Mouse (Mus musculus) forebrain, postnatal 0 days (tissue): Measurements from ENCODE around the gene Atoh7. TPM values are rescaled to one million over a fixed set of nuclear protein-coding genes. Genes with fewer than 3 reads are reported as not detected.

Experiments used
- ATAC-seq: fragments of 200-750 bp; cut with Nextera tagmentation; 2 replicates; pipeline ENCODE4 v1.8.0; 2017; ENCODE audit warnings: mild to moderate bottlenecking, moderate library complexity
- DNase-seq: peaks from one replicate; pipeline ENCODE4 v3.0.0-alpha.2; 2015
- H3K27ac ChIP-seq: fragments of 300-500 bp; sonication (generic); 2 replicates; pipeline ENCODE4 v1.5.1; 2014; ENCODE audit warnings: low read depth, mild to moderate bottlenecking, antibody characterized with exemption, low read length, moderate library complexity, mixed read lengths
- H3K27me3 ChIP-seq: fragments of 300-500 bp; sonication (generic); 2 replicates; pipeline ENCODE4 v1.6.1; 2014; ENCODE audit warnings: mild to moderate bottlenecking, low read length, mixed read lengths; ENCODE audit not compliant: insufficient read depth
- H3K36me3 ChIP-seq: fragments of 300-500 bp; sonication (generic); 2 replicates; pipeline ENCODE4 v1.6.1; 2014; ENCODE audit warnings: mild to moderate bottlenecking, moderate library complexity; ENCODE audit not compliant: insufficient read depth
- H3K4me1 ChIP-seq: fragments of 300-500 bp; sonication (generic); 2 replicates; pipeline ENCODE4 v1.6.1; 2014; ENCODE audit warnings: antibody characterized with exemption; ENCODE audit not compliant: insufficient read depth
- H3K4me2 ChIP-seq: fragments of 300-500 bp; sonication (generic); 2 replicates; pipeline ENCODE4 v1.6.1; 2014; ENCODE audit warnings: low read depth, mild to moderate bottlenecking, moderate library complexity
- H3K4me3 ChIP-seq: fragments of 300-500 bp; sonication (generic); 2 replicates; pipeline ENCODE4 v1.5.1; 2014; ENCODE audit warnings: low read depth, low read length, mixed read lengths
- H3K9ac ChIP-seq: fragments of 300-500 bp; sonication (generic); 2 replicates; pipeline ENCODE4 v1.6.1; 2014; ENCODE audit warnings: mild to moderate bottlenecking
- H3K9me3 ChIP-seq: fragments of 300-500 bp; sonication (generic); 2 replicates; pipeline ENCODE4 v1.6.1; 2016; ENCODE audit warnings: low read length
- CTCF ChIP-seq: sonication (generic); IDR thresholded peaks from 2 replicates; pipeline ENCODE4 v1.5.1; 2016; ENCODE audit warnings: antibody characterized with exemption, control low read depth, low read depth
- WGBS: fragments of 180-500 bp; shearing (Covaris S2); extraction: QIAGEN DNeasy Blood & Tissue Kit; methylation state at CpG from one replicate; pipeline ENCODE4 v1.1.7; 2014; 5-methylcytosine and 5-hydroxymethylcytosine counted together
- polyA plus RNA-seq: library from polyadenylated mRNA; unstranded; fragments of >200 nt; fragmentation: Nextera tagmentation; extraction: Ambion mirVana; gene quantifications from 2 replicates; pipeline ENCODE4 v1.2.1, GENCODE M21; 2015
- total RNA-seq: library from RNA; depleted of rRNA; stranded (reverse); fragments of >200 nt; gene quantifications from 2 replicates; pipeline ENCODE4 v1.2.3, GENCODE M21; 2014

Gene Atoh7
- total and polyA plus RNA-seq, 2 experiments from 2014 or later: 0.71 to 3.3 TPM

- DNase-seq (no peak), ATAC-seq (no peak)
- Histone ChIP-seq H3K4me2 (no peak overlapping the region), H3K9me3 (no peaks in the 10 kb centered on the region), H3K4me3 (no peak overlapping the region), H3K27me3 (no peaks in the 10 kb centered on the region), H3K4me1 (peaks cover 4% of the 10 kb centered on the region; the same call in 1 of the 2 replicates), H3K27ac (no peak overlapping the region), H3K9ac (no peak overlapping the region), H3K36me3 (no peaks in the 10 kb centered on the region)
- WGBS: 92% methylated on average over 10 of the region's 10 CpGs
- TF ChIP-seq CTCF: no peak
Measured at GRCm38 (mm10) chr10:63086304-63086703, 13.1 kb upstream of the Atoh7 start.

GRCm38 (mm10) chr10:63089103-63089757 is 10.2 kb upstream of the Atoh7 start:
- Histone ChIP-seq H3K4me3 (peak overlapping the region; percentile 33), H3K27ac (no peak overlapping the region), H3K27me3 (no peaks in the 10 kb centered on the region), H3K4me2 (peak overlapping the region; percentile 47), H3K36me3 (no peaks in the 10 kb centered on the region), H3K4me1 (peaks cover 4% of the 10 kb centered on the region; the same call in 1 of the 2 replicates), H3K9ac (peak overlapping the region; percentile 44; the same call in 1 of the 2 replicates), H3K9me3 (no peaks in the 10 kb centered on the region)
- ATAC-seq (peak; percentile 6; the same call in 1 of the 2 replicates), DNase-seq (no peak)
- WGBS: 30% methylated on average over 8 of the region's 8 CpGs
- no peak for TF ChIP-seq CTCF

DNA sequence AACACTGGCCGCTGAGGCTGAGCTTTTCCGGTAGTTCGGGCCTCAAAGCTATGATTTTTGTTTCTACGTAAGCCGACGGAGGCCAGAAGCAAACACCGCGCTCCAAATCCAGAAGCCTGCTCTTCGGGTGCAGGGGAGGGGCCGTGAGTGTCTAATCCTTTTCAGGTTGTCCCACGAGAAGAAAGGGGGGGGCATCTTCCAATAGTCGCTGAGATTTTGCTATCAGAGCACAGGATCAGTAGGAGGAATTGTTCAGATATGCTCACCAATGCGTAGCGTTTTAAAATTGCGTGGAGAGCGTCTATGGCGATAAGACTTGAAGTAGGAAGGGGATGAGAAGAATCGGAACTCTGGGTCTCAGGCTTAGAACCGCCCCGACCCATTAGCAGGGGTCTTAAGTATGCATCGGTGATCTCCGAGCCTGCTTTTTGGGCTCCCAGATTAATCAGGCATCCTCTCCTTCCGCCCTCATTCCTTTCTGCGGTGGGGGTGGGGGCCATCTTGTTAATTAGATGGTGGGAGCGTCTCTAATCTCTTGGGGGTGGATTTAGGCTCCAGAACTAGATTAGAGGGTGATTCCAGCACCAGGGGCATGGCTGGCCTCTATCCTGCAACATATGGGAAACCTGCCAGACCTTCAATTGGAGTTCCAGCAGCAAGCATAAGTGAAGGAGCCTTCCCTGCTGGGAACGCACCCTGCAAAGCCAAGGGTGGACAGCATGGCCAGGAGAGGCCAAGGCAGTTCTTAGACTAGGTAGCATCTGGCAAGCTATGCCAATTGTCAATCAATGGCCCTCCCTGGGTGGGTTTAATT is 9.5 kb upstream of the Atoh7 start:
- no peak for TF ChIP-seq CTCF
- no peaks in the 10 kb centered on the region for H3K9me3 ChIP-seq
- H3K9ac ChIP-seq: peak overlapping the region; percentile 44
- peak overlapping the region; percentile 47 for H3K4me2 ChIP-seq
- ATAC-seq: peak; percentile 55
- WGBS: 3% methylated on average over 26 of the region's 26 CpGs
- no peaks in the 10 kb centered on the region for H3K27me3 ChIP-seq
- peaks cover 4% of the 10 kb centered on the region; the same call in 1 of the 2 replicates for H3K4me1 ChIP-seq
- peak; percentile 47 for DNase-seq
- H3K36me3 ChIP-seq: no peaks in the 10 kb centered on the region
- no peak overlapping the region for H3K27ac ChIP-seq
- H3K4me3 ChIP-seq: peak overlapping the region; percentile 33

DNA sequence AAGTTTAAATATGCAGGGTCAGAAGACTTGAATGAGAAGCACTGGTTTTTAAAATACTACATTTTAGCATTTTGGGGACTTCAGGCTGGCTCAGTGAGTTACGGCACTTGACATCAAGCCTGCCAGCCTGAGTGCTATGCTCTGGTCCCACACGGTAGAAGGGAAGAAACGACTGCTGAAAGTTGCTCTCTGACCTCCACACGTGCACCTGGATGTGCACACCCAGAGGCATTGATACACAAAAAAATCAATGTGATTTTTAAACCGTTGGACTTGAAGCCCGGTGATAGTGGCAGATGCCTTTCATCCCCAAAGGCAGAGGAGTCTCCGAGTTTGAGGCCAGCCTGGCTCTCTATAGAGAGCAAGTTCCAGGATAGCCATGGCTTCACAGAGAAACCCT is 7.5 kb upstream of the Atoh7 start:
- Histone ChIP-seq H3K4me3 (no peak overlapping the region), H3K9ac (no peak overlapping the region), H3K36me3 (no peaks in the 10 kb centered on the region), H3K27me3 (no peaks in the 10 kb centered on the region), H3K4me2 (no peak overlapping the region), H3K4me1 (peaks cover 4% of the 10 kb centered on the region; the same call in 1 of the 2 replicates), H3K27ac (no peak overlapping the region), H3K9me3 (no peaks in the 10 kb centered on the region)
- ATAC-seq (no peak), DNase-seq (no peak)
- no peak for TF ChIP-seq CTCF
- WGBS: 81% methylated on average over 7 of the region's 7 CpGs

GRCm38 (mm10) chr10:63092616-63093550 is 6.6 kb upstream of the Atoh7 start:
- Histone ChIP-seq H3K27ac (no peak overlapping the region), H3K36me3 (no peaks in the 10 kb centered on the region), H3K27me3 (no peaks in the 10 kb centered on the region), H3K9ac (no peak overlapping the region), H3K4me3 (no peak overlapping the region), H3K9me3 (no peaks in the 10 kb centered on the region), H3K4me1 (peaks cover 4% of the 10 kb centered on the region; the same call in 1 of the 2 replicates), H3K4me2 (no peak overlapping the region)
- TF ChIP-seq CTCF: no peak
- 65% methylated on average over 10 of the region's 10 CpGs for WGBS
- DNase-seq (no peak), ATAC-seq (no peak)

DNA sequence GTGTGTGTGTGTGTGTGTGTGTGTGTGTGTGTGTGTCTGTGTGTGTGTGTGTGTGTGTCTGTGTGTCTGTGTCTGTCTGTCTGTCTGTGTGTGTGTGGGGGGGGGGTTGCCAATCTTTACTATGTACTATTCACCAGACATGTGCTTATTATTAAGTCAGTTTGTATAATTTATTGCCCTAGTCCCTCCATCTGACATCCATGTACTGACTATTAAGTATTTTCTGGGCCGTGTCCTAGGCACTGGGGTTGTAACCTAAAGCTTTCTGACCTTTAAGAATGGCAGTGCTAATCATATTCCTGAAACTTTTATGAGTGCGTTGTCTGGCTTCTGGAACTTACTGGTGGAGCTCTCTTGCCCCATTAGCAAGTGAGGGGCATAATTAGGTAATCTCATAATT is 2.7 kb upstream of the Atoh7 start:
- Histone ChIP-seq H3K4me1 (no peaks in the 10 kb centered on the region), H3K9ac (no peak overlapping the region), H3K9me3 (no peaks in the 10 kb centered on the region), H3K4me2 (no peak overlapping the region), H3K4me3 (no peak overlapping the region), H3K27ac (no peak overlapping the region), H3K36me3 (no peaks in the 10 kb centered on the region), H3K27me3 (no peaks in the 10 kb centered on the region)
- no peak for ATAC-seq
- no peak for TF ChIP-seq CTCF
- no peak for DNase-seq
- 80% methylated on average over 2 of the region's 2 CpGs for WGBS
